Mouse (Mus musculus) MN1 (cell line): ENCODE measurements around the gene Cacna1d.

Source experiments
- DNase-seq: peaks from one replicate; pipeline ENCODE4 v3.0.0-alpha.2; 2016; ENCODE audit warnings: low spot score

The Cacna1d gene

DNA sequence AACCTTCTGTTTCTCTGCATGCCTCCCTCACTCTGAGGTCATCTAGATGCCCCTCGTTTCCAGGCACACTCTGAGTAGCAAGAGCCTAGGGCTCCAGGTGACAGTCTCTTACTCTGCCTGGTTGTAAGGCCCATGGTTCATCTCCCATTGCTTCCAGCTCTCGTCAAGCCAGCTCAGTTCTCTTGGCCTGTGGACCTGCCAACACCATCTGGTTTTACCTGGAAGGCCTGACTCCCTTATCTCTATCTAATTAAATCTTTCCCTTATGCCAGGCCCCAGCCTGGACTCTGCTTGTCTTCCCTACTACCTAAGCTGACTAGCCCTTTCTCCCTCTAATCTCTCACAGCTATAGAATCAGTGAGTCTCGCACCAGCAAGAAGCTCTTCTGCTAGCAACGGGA, 124.2 kb downstream of the Cacna1d start:
- no peak for DNase-seq

- DNase-seq = peak; percentile 15
Observed at GRCm38 (mm10) chr14:30365866-30366265, 125.4 kb downstream of the Cacna1d start.

DNA sequence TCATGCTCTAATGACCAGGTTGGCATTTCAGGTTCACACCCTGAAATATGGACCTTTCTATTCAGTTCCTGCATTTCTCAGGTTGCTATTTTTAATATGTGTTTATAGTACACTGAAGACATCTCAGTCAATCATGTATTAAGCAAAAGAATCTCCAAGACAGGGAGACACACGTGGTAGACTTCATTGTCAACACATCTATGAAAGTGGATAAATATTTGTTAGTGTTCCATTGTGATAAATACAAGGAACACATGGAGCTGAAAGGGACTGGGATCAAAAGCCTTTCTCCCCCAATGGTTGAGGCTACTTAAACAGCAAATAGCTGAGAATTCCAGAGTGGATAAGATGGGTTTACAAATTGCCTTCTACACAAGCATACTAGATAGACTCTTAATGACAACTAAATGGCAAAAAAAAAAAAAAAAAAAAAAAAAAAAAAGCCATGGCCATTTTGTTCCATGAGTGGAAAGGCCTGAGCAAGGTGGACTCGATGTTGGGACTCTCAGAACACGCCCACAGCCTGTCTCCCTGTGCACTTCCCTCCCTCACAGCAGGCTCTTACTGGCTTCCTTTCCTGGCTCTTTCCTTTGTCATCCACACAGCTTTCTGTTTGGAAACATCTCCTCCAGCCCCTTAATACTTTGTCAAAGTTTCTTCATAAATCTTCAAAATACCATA, 127.6 kb downstream of the Cacna1d start:
- DNase-seq = no peak

- DNase-seq = no peak
Observed at GRCm38 (mm10) chr14:30362370-30362769, 128.9 kb downstream of the Cacna1d start.

DNA sequence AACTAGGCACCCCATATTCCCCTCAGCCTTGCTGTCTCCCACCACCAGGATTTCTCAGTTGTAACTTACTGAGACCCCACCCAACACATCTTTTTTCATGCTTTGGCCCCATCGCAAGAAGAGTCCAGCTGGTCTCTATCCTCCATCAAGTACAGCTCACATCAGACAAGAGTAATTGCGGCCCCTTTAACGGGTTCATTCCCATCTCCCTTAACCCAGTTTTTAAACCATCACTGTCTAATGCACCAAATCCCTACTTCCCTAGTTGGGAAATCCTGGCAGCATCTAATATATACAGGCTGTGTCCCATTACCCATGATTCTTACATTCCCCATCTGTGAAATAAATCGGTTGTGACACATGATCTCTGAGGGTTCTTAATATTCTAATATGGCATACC, 130.8 kb downstream of the Cacna1d start:
- no peak for DNase-seq

DNA sequence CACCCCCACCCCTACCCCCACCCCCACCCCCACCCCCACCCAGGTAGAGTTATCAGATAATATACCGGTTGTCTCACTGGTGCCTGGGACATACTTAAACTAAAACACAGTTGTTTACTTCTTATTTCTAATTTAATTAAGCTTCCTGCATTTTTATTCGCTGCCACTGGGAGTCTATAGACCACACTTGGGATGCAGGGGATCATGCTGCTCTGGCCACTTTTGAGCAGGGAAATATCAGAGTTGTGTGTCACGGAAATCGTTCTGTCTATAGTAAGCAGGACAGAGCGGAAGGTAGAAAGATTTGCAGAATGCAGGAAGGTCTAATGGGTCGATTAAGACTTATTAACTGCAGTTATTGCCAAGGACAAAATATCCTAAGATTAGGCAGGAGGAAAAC, 131.3 kb downstream of the Cacna1d start:
- DNase-seq = no peak

DNA sequence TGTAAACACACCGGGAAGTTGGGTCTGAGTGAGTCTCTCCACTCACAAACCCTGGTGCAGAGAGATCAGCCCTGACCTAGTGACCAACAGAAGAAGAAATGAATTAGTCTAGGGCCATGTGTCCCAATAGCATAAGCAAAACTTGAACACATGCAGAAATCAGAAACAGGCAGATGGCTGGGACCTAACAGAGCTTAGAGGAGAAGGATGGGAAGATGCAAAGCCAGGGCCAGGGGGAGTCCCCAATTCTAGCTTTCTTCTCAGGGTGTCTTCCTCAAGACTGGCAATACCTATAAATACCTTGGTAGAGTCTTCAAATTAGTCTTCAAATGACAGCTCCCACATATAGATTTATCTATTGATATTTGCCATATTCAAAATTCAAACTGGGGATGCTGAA, 133.2 kb downstream of the Cacna1d start:
- no peak for DNase-seq

DNA sequence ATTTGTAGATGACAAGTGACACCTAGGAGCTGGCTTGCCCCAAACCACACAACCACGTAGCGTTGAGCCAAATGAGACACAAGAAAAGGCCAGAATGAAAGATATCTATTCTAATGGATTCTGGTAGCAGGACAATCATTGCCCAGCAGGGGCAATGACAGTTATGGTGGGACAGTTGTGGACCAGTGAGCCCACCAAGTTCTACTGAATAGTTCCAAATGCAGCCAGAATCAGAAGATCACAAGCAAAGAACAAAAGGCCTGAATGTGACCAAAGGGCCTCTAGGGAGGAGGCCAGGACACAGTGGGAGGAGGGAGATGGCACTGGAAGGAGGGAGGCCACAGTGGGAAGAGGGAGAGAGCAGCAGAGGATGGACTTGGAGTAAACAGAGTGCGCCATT, 134.8 kb downstream of the Cacna1d start:
- DNase-seq = no peak

- no peak for DNase-seq
Observed at GRCm38 (mm10) chr14:30354761-30355160, 136.5 kb downstream of the Cacna1d start.

DNA sequence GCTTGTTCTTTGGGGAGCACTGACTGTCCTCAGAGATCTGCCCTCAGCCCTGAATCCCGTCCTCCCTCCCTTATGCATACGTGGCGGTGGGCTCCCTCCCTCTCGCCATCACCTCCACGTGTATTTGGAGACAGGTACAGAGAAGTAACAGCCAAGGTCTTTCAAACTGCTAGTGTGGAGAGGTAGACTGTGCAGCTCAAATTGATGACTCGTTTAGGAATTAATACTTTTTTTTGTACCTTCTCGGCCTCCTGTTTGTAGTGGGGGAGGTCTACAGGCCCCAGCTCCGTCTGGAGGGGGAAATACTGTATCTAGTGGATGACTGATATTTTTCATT, 137.2 kb downstream of the Cacna1d start:
- DNase-seq = no peak

- DNase-seq = peak; percentile 24
Observed at GRCm38 (mm10) chr14:30353291-30354126, 137.7 kb downstream of the Cacna1d start.

DNA sequence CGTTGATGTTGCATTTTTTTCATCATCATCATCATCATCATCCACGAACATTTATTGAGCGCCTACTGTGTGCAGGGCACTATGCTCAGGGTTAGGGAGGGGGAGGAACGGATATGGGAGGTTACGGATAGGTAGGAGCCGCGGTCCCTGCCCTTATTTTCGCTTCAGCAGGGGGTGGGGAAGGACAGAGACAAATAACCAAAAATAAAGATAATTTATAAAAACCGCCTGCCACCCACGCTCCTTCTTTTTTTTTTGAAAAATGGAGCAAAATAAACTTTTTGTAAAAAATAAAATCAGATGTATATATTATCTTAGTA, 138.3 kb downstream of the Cacna1d start:
- no peak for DNase-seq

GRCm38 (mm10) chr14:30352061-30352950, 138.9 kb downstream of the Cacna1d start:
- DNase-seq = no peak

DNA sequence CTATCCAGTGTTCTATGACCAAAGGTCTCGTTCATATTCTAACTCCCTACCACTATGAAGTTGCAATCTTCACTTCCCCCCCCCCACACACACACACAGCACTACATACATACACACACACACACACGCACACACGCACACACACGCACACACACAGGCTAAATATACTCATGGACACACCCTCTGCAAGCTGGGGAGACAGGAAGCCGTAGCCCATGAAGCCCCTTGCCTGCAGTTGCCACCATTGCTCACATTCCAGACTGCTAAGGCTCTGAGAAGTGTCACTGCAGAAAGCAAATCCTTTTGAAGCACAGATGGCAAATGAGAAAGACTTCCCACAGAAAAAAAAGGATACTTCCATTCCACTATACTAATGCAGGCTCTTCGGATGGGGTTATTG, 141.0 kb downstream of the Cacna1d start:
- no peak for DNase-seq

DNA sequence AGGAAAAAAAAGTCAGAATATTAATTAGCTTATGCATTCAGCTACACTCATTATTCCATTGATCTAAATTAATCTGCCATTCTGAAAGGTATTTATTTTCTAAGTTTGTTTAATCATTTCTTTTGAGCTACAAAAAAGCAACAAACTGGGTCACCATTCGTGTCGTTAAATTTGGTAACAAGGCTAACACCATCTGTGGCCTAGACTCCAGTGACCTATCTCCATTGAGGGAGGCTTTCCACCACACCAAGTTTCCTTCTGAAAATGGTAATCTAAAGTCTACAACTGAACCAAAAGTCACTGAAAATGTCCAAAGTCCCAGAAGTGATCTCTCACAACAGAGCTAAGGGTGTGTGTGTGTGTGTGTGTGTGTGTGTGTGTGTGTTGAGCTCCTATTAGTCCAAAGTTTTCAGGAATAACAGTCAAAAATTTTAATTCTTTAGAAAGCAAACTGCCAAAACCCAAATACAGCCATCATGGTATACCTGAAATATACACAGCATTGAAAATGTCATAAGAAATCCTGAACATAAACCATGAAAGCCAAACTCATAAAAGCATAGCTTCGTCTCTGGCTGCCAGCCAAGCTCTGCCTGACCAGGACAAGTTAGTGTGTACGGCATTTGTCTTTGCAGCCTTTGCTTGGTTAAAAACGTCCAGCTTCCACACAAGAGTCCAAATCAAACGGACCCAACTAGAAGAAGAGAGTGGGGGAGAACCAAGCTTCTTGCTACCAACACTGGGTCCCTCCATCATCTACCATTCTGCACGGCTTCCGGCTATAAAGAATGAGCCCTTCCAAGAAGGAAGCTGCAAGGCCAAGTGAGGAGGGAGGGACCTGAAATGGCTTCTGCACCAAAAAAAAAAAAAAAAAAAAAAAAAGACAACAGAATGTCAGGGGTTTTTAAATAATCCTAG, 146.0 kb downstream of the Cacna1d start:
- DNase-seq = no peak

DNA sequence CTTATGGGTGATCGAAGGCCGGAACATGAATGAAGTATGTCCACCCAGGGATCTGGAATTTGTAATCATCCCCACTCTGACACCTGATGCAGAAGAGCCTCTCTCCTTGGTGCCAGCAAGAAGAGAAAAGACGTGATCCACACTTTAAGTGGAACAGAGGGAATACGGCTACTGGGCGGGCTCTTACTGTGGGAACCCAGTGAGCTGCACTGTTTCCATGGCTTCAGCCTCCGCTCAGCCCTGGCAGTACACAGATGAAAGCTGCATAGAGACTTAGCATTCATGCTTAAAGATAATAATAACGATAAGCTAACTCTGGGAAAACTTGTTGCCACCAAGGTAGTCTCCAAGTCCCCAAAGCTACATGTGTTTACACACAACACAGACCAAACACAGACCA, 147.5 kb downstream of the Cacna1d start:
- no peak for DNase-seq

DNA sequence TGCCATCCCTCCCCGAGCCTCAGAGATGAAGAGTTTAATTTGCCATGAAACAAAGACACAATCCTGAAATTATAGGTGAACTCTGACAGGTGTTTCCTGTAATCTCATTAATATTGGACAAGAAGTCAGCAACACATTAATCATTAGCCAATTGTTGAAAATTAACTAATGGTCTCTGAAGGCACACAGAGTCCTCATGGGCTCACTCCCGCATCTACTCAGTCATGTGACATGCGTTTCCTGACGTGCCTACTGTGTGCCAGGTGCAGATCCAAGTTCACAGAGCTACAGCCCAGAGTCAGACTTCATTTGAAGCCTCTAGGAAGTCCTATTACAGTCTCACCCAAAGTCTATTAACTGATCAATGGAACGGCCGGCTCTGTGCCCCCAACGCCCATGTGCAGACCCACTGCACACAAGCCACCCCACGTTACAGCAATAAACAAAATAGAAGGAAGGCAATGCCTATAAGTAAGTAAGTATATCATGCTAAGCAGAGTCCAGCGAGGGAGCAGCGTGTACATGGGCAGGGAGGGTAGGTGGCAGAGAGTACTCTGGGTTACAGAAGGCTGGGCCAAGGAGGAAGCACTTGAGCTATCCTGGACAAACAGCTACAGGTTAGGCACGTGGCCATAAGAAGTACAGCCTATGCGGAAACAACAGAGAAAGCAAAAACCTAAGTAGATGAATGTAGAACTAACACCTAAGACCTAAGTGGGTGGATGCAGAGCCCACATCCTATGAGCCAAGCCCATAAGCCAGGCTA, 149.2 kb downstream of the Cacna1d start:
- no peak for DNase-seq

DNA sequence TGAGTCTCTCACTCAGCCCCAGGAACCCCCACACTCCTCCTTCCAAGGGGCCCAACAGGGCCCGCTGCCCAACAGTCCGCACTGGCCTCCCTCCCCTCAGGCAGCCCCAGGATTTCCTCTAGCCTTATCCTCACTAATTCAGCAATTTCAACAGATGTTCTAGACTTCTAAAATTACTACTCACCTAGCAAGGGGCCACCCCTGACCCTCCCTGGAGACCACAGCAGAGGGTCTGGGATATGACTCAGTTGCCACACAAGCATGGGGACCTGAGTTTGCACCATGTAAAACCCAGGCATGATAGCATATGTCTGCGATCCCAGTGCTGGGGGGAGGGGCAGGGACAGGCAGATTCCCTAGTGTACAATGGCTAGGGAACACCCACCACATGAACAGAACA, 151.1 kb downstream of the Cacna1d start:
- DNase-seq = no peak

GRCm38 (mm10) chr14:30331856-30332255, 159.4 kb downstream of the Cacna1d start:
- no peak for DNase-seq

DNA sequence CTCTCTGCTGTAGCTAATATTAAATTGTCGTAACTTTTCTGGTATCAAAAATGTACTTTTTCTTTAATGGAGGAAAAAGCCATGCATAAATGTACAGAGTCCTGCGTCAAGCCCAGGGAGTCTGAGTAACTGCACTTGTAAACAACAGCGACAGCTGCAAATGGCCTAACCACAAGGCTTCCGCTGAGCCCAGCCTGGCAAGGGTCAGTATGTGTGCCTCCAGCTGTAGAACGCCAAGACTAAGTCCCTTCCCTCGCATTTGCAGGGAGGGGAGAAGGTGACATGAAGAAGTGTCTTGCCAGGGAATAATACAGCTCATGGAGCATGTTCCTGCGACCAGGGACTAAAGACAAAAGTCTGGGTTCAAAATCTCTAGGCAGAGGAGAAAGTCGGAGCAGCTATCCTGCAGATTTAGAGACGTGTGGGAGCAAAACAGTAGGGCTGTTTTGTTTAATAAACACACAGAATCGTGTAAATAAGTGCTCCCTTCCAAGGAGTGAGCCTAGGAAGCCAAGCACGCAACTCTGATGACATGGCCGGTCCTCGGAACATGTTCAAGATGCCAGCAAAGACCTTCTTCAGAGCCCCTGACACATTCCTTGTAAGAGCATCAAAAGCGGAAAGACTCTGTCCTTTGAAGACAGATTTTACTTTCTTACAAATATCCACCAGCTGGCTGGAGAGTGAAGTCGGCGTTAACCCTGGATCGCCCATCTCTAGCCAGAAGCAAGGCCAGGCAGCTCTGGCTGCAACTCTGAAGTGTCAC, 160.7 kb downstream of the Cacna1d start:
- no peak for DNase-seq
